12 mouse cellular contexts compared by ENCODE assay signal in genomic region chr10:67193003-67193652, GRCm38 (mm10).
A peak's percentile ranks its signal among the peaks of the same experiment; 100 is the strongest.
DNase-seq lines count a peak whose midpoint lies in the region; ATAC-seq lines count a peak whose summit lies in the region.
"Had no signal": no experiment of that assay in that cellular context is flagged by ENCODE, and none has a peak within 500 bp of the region (broad histone marks: within the 10 kb centered on the region; RNA-seq: fewer than 3 reads in every experiment).

No protein-coding gene starts in this region.

- no peak overlapping the region for H3K4me3 ChIP-seq in intestine, embryonic 14.5 days (ENCODE audit: low read depth, low read length)
- H3K4me3 ChIP-seq in intestine, embryonic 15.5 days (replicated peaks): no peak overlapping the region
- H3K4me3 ChIP-seq in lung, embryonic 16.5 days (ENCODE audit: low read length): no peak overlapping the region
- no peak overlapping the region for H3K4me3 ChIP-seq in forebrain, embryonic 16.5 days (replicated peaks; ENCODE audit: low read length)
- H3K4me3 ChIP-seq: forebrain, embryonic 12.5 days; liver, embryonic 15.5 days; midbrain, embryonic 12.5 days had no signal

- no peak for ATAC-seq in intestine, embryonic 14.5 days (replicated peaks; ENCODE audit: low FRiP score, low TSS enrichment, low read depth)
- ATAC-seq in intestine, embryonic 15.5 days: no peak
- peak; percentile 87 for ATAC-seq in lung, embryonic 16.5 days (ENCODE audit: low read depth)
- no peak for ATAC-seq in forebrain, embryonic 16.5 days
- ATAC-seq: hindbrain, embryonic 16.5 days had no signal

- 61% methylated on average over 3 of the region's 3 CpGs for WGBS in intestine, embryonic 14.5 days
- 63% methylated on average over 3 of the region's 3 CpGs for WGBS in intestine, embryonic 15.5 days
- WGBS in lung, embryonic 16.5 days: 40% methylated on average over 3 of the region's 3 CpGs
- 43% methylated on average over 3 of the region's 3 CpGs for WGBS in forebrain, embryonic 16.5 days

- DNase-seq in intestine, embryonic 14.5 days (ENCODE audit: low spot score): no peak
- DNase-seq in thymus, postnatal 14 days: peak; percentile 37
- DNase-seq in thymus, postnatal 10 days (ENCODE audit: low spot score in 2 of 2): no peak
- no peak for DNase-seq in spleen, postnatal 14 days (ENCODE audit: low spot score in 2 of 2)
- DNase-seq: cerebellum, adult 9-11 months had no signal

- no peaks in the 10 kb centered on the region for H3K27me3 ChIP-seq in intestine, embryonic 14.5 days (replicated peaks; ENCODE audit: control insufficient read depth, insufficient read depth, low read length)
- H3K27me3 ChIP-seq in intestine, embryonic 15.5 days (replicated peaks): no peaks in the 10 kb centered on the region
- H3K27me3 ChIP-seq in lung, embryonic 16.5 days (ENCODE audit: control insufficient read depth, insufficient read depth, low read depth, low read length): no peaks in the 10 kb centered on the region
- no peaks in the 10 kb centered on the region for H3K27me3 ChIP-seq in forebrain, embryonic 16.5 days (replicated peaks; ENCODE audit: control insufficient read depth, insufficient read depth, low read length)
- H3K27me3 ChIP-seq: forebrain, embryonic 12.5 days; liver, embryonic 15.5 days; midbrain, embryonic 12.5 days had no signal

- H3K9ac ChIP-seq in intestine, embryonic 14.5 days (ENCODE audit: low read length): no peak overlapping the region
- no peak overlapping the region for H3K9ac ChIP-seq in intestine, embryonic 15.5 days
- no peak overlapping the region for H3K9ac ChIP-seq in lung, embryonic 16.5 days (ENCODE audit: low read length)
- H3K9ac ChIP-seq in forebrain, embryonic 16.5 days (replicated peaks; ENCODE audit: low read depth, low read length): no peak overlapping the region
- H3K9ac ChIP-seq: forebrain, embryonic 12.5 days; liver, embryonic 15.5 days; midbrain, embryonic 12.5 days had no signal

- peaks cover 10% of the 10 kb centered on the region; the same call in 1 of the 2 replicates for H3K36me3 ChIP-seq in intestine, embryonic 14.5 days (ENCODE audit: control insufficient read depth, insufficient read depth, low read length)
- no peaks in the 10 kb centered on the region for H3K36me3 ChIP-seq in intestine, embryonic 15.5 days
- peaks cover 3% of the 10 kb centered on the region; the same call in 1 of the 2 replicates for H3K36me3 ChIP-seq in lung, embryonic 16.5 days (ENCODE audit: control insufficient read depth, insufficient read depth, low read length)
- H3K36me3 ChIP-seq in forebrain, embryonic 16.5 days (ENCODE audit: control insufficient read depth, insufficient read depth): 0 out of 2 replicates have a peak, but pooled peaks cover 2% of the 10 kb centered on the region

- peaks cover 10% of the 10 kb centered on the region; the same call in 1 of the 2 replicates for H3K4me1 ChIP-seq in intestine, embryonic 14.5 days (replicated peaks; ENCODE audit: control insufficient read depth, insufficient read depth, low read length)
- H3K4me1 ChIP-seq in intestine, embryonic 15.5 days (replicated peaks): 0 out of 2 replicates have a peak, but pooled peaks cover 9% of the 10 kb centered on the region
- peaks cover 15% of the 10 kb centered on the region for H3K4me1 ChIP-seq in lung, embryonic 16.5 days (replicated peaks; ENCODE audit: control insufficient read depth, insufficient read depth, low read length)
- peaks cover 14% of the 10 kb centered on the region for H3K4me1 ChIP-seq in forebrain, embryonic 16.5 days (replicated peaks; ENCODE audit: control insufficient read depth, insufficient read depth, low read length)

- H3K4me2 ChIP-seq in intestine, embryonic 14.5 days (ENCODE audit: low read length): no peak overlapping the region
- no peak overlapping the region for H3K4me2 ChIP-seq in intestine, embryonic 15.5 days (replicated peaks)
- H3K4me2 ChIP-seq in lung, embryonic 16.5 days (ENCODE audit: low read depth, low read length): no peak overlapping the region
- H3K4me2 ChIP-seq in forebrain, embryonic 16.5 days (ENCODE audit: low read length): no peak overlapping the region
- H3K4me2 ChIP-seq: forebrain, embryonic 12.5 days; liver, embryonic 15.5 days; midbrain, embryonic 12.5 days had no signal

- H3K9me3 ChIP-seq in intestine, embryonic 14.5 days (ENCODE audit: control insufficient read depth, low read length): no peaks in the 10 kb centered on the region
- no peaks in the 10 kb centered on the region for H3K9me3 ChIP-seq in intestine, embryonic 15.5 days
- peaks cover 2% of the 10 kb centered on the region; the same call in 1 of the 2 replicates for H3K9me3 ChIP-seq in lung, embryonic 16.5 days (ENCODE audit: control insufficient read depth, low read length)
- no peaks in the 10 kb centered on the region for H3K9me3 ChIP-seq in forebrain, embryonic 16.5 days (ENCODE audit: control insufficient read depth, low read length)
- H3K9me3 ChIP-seq: forebrain, embryonic 12.5 days; liver, embryonic 15.5 days; midbrain, embryonic 12.5 days had no signal

- H3K27ac ChIP-seq in intestine, embryonic 14.5 days (ENCODE audit: low read depth): peak overlapping the region; percentile 5; the same call in 1 of the 2 replicates
- no peak overlapping the region for H3K27ac ChIP-seq in intestine, embryonic 15.5 days
- peak overlapping the region; percentile 51 for H3K27ac ChIP-seq in lung, embryonic 16.5 days (ENCODE audit: low read length)
- H3K27ac ChIP-seq in forebrain, embryonic 16.5 days (ENCODE audit: low read length): no peak overlapping the region
- H3K27ac ChIP-seq: forebrain, embryonic 12.5 days; liver, embryonic 15.5 days; midbrain, embryonic 12.5 days had no signal

Comparison
In these comparisons a context has a peak if more than half of its experiments do, and no peak if none do; other contexts are left out.
1. H3K27ac ChIP-seq: peak in intestine, embryonic 14.5 days (single experiment) and lung, embryonic 16.5 days (single experiment); none in intestine, embryonic 15.5 days (single experiment) and forebrain, embryonic 16.5 days (single experiment).